Mouse (Mus musculus) intestine, embryonic 14.5 days (tissue): ENCODE measurements around the gene Top2b. TPM values are rescaled to one million over a fixed set of nuclear protein-coding genes. Genes with fewer than 3 reads are reported as not detected.
A peak's percentile ranks its signal among the peaks of the same experiment; 100 is the strongest.

Source experiments
- ATAC-seq: fragments of 200-750 bp; cut with Nextera tagmentation; replicated peaks from 2 replicates; pipeline ENCODE4 v1.8.0; 2017; ENCODE audit warnings: low read depth, moderate number of reproducible peaks, moderate TSS enrichment, moderate library complexity; ENCODE audit not compliant: low FRiP score, low TSS enrichment
- DNase-seq: peaks from one replicate; pipeline ENCODE4 v3.0.0-alpha.2; 2018; ENCODE audit warnings: low spot score
- H3K27ac ChIP-seq: fragments of 300-500 bp; sonication (generic); 2 replicates; pipeline ENCODE4 v1.5.1; 2014; ENCODE audit warnings: low read depth, mild to moderate bottlenecking, control low read depth
- H3K27me3 ChIP-seq: fragments of 300-500 bp; sonication (generic); replicated peaks from 2 replicates; pipeline ENCODE4 v1.6.1; 2014; ENCODE audit warnings: low read length, control low read depth; ENCODE audit not compliant: control insufficient read depth, insufficient read depth
- H3K36me3 ChIP-seq: fragments of 300-500 bp; sonication (generic); 2 replicates; pipeline ENCODE4 v1.6.1; 2014; ENCODE audit warnings: low read length, control low read depth; ENCODE audit not compliant: control insufficient read depth, insufficient read depth
- H3K4me1 ChIP-seq: fragments of 300-500 bp; sonication (generic); replicated peaks from 2 replicates; pipeline ENCODE4 v1.6.1; 2014; ENCODE audit warnings: low read length, control low read depth, mixed read lengths; ENCODE audit not compliant: control insufficient read depth, insufficient read depth
- H3K4me2 ChIP-seq: fragments of 300-500 bp; sonication (generic); 2 replicates; pipeline ENCODE4 v1.6.1; 2014; ENCODE audit warnings: low read length
- H3K4me3 ChIP-seq: fragments of 300-500 bp; sonication (generic); 2 replicates; pipeline ENCODE4 v1.5.1; 2014; ENCODE audit warnings: low read depth, low read length, control low read depth, mixed read lengths
- H3K9ac ChIP-seq: fragments of 300-500 bp; sonication (generic); 2 replicates; pipeline ENCODE4 v1.6.1; 2014; ENCODE audit warnings: mild to moderate bottlenecking, low read length
- H3K9me3 ChIP-seq: fragments of 300-500 bp; sonication (generic); 2 replicates; pipeline ENCODE4 v1.6.1; 2016; ENCODE audit warnings: low read length, control low read depth; ENCODE audit not compliant: control insufficient read depth
- WGBS: fragments of 180-500 bp; shearing (Covaris S2); extraction: QIAGEN DNeasy Blood & Tissue Kit; methylation state at CpG from one replicate; pipeline ENCODE4 v1.1.7; 2014; 5-methylcytosine and 5-hydroxymethylcytosine counted together
- polyA plus RNA-seq: library from polyadenylated mRNA; unstranded; fragments of >200 nt; fragmentation: Nextera tagmentation; extraction: Ambion mirVana; gene quantifications from 2 replicates; pipeline ENCODE4 v1.2.1, GENCODE M21; 2014

Top2b gene
- polyA plus RNA-seq, 1 experiment from 2014 or later = 62.7 TPM

DNA sequence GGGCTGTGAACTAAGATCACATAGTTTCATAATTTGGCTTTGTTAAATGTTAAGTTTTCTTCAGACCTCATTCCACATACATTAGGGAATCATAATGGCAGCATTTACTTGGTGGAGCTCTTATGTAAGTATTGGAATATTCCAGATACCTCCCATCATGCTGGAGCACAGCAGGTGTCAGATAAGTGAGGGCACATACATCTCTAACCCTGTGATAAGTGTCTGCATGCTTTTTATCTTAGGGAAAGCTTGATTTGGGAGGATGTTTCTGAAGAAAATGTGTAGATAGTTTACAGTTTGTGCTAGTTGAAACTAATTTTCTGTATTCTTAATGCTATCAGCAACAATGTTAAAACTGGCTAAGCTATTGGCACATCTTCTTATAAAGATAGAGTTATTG lies 8.2 kb downstream of the Top2b start:
- H3K4me1 ChIP-seq = no peaks in the 10 kb centered on the region
- H3K27ac ChIP-seq = no peak overlapping the region
- no peak for ATAC-seq
- no peaks in the 10 kb centered on the region for H3K9me3 ChIP-seq
- H3K27me3 ChIP-seq = no peaks in the 10 kb centered on the region
- no peak overlapping the region for H3K4me2 ChIP-seq
- H3K36me3 ChIP-seq = no peaks in the 10 kb centered on the region
- H3K9ac ChIP-seq = no peak overlapping the region
- no peak for DNase-seq
- no peak overlapping the region for H3K4me3 ChIP-seq

DNA sequence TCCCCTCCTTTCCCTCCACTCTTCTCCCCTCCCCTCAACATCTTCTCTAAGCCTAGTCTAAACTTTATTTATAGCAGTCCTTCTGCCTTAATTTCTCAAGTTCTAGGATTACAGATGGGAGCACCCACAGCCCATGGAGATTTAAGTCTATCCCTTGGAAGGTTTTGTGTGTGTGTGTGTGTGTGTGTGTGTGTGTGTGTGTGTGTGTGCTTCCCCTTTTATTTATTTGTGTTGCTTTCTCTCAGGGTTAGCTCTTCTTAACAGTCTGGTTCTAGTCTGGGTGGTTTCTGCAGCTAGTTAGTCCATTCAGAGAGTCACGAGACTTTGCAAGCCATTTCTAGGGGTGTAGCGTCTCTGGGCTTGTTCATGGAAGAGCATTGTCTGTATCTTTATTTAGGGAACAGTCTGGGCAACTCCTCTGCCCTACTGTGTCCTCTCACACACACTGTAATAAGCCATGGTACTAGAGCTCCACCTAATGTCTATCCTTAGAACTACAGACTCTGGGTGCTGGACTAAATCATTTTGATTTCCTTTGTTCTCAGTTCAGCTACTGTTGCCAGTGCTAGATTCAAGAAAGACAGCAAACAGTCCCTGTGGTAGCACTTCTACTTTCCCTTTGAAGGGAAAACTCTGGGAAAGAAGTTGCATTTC lies 15.1 kb downstream of the Top2b start:
- H3K4me2 ChIP-seq = no peak overlapping the region; the same call in 1 of the 2 replicates
- no peak overlapping the region for H3K9ac ChIP-seq
- ATAC-seq (peak; percentile 66; the same call in 1 of the 2 replicates), DNase-seq (peak; percentile 63)
- H3K27me3 ChIP-seq = no peaks in the 10 kb centered on the region
- no peaks in the 10 kb centered on the region for H3K9me3 ChIP-seq
- no peak overlapping the region for H3K4me3 ChIP-seq
- no peaks in the 10 kb centered on the region; the same call in 1 of the 2 replicates for H3K4me1 ChIP-seq
- no peak overlapping the region for H3K27ac ChIP-seq
- H3K36me3 ChIP-seq = peaks cover 11% of the 10 kb centered on the region
- 12% methylated on average over 2 of the region's 2 CpGs for WGBS

DNA sequence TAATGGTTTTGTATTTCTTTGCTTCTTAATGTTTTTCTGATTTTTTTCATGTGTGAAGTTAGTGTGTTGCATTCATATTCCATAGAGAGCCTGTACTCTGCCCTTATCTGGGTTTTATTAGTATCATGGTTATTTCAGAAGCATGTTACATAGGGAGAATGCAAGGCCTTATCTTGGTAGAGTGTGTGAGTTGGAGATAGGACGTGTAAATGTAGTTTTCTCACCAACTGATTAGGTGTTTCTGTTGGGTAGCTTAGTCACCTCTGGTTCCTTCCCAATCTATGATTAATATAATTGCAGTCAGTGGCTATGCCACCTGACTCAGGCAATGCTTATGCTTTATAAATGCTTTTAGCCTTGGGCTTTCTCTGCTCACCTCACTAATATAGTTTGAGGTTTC lies 19.8 kb downstream of the Top2b start:
- no peak for ATAC-seq
- H3K4me2 ChIP-seq = no peak overlapping the region
- 56% methylated on average over 1 of the region's 1 CpGs for WGBS

DNA sequence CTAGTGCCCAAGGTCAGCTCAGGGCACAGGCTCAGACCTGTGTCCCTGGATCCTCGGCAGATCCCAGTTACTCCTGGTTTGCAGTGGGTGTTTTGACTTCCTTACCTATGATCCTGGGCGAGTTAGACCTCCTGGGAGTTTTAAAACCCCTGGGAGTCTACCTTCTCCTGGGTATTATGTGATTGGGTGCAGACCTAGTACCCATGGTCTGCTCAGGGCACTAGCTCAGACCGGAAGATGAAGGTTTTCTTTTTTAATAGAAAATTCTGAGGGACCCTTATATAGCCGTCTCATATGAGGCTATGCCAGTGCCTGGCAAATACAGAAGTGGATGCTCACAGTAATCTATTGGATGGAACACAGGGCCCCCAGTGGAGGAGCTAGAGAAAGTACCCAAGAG lies 40.2 kb downstream of the Top2b start:
- peaks cover 51% of the 10 kb centered on the region for H3K36me3 ChIP-seq
- 95% methylated on average over 4 of the region's 4 CpGs for WGBS

More for the DNA sequence above, 19.8 kb downstream of the Top2b start:
- Histone ChIP-seq H3K27ac (no peak overlapping the region), H3K4me1 (no peaks in the 10 kb centered on the region; the same call in 1 of the 2 replicates), H3K9ac (no peak overlapping the region), H3K4me3 (no peak overlapping the region), H3K36me3 (peaks cover 31% of the 10 kb centered on the region), H3K27me3 (no peaks in the 10 kb centered on the region), H3K9me3 (no peaks in the 10 kb centered on the region)
- DNase-seq = no peak

DNA sequence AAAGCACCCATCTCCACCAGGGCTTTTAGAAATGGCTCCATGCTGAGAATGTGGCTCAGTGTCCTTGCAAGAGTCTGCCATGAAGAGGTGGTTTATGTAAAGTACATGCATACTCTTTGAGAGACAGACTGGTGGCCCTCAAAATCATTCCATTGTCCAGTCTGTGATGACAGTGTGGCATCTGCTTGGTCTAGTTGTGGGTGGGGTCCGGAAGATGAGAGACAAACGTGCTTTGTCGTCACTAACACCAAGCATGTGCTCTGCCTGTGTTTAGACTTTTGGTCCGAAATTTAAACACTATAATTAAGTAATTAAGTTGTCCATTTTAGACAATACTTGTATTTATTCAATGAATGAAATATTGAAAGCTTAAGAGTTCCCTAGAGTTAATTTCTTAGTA lies 49.2 kb downstream of the Top2b start:
- Histone ChIP-seq H3K36me3 (peaks cover 60% of the 10 kb centered on the region), H3K27me3 (no peaks in the 10 kb centered on the region), H3K4me3 (no peak overlapping the region), H3K4me2 (no peak overlapping the region), H3K27ac (no peak overlapping the region), H3K9ac (no peak overlapping the region), H3K4me1 (no peaks in the 10 kb centered on the region), H3K9me3 (no peaks in the 10 kb centered on the region)
- ATAC-seq (no peak), DNase-seq (no peak)
- 86% methylated on average over 4 of the region's 4 CpGs for WGBS

More for the DNA sequence above, 40.2 kb downstream of the Top2b start:
- no peaks in the 10 kb centered on the region for H3K27me3 ChIP-seq
- DNase-seq (no peak), ATAC-seq (no peak)
- no peak overlapping the region for H3K4me3 ChIP-seq
- no peak overlapping the region for H3K4me2 ChIP-seq
- no peaks in the 10 kb centered on the region for H3K9me3 ChIP-seq
- no peak overlapping the region for H3K9ac ChIP-seq
- no peak overlapping the region for H3K27ac ChIP-seq
- no peaks in the 10 kb centered on the region for H3K4me1 ChIP-seq

DNA sequence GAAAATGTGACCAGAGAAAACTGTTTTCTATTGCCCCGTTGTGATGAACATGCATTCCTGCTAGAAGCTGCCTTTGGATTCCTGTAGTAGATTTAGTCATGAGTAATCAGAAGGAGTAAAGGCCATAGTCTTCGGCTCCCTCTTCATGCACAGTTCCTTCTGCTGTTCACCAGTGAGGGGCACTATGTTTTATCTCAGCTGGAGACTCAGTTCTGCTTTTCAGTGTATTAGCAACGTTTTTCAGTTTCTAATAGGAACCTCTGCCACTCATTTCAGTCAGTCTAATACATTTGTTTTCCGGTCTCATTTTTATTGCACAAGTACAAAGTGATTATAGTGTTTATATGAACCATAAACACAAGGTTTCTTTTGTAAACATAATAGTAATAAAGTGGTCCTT lies 62.6 kb downstream of the Top2b start:
- ATAC-seq (no peak), DNase-seq (no peak)
- Histone ChIP-seq H3K4me1 (no peaks in the 10 kb centered on the region), H3K9ac (no peak overlapping the region), H3K9me3 (no peaks in the 10 kb centered on the region), H3K4me3 (no peak overlapping the region), H3K36me3 (peaks cover 84% of the 10 kb centered on the region), H3K4me2 (no peak overlapping the region), H3K27me3 (no peaks in the 10 kb centered on the region), H3K27ac (no peak overlapping the region)
- WGBS = 55% methylated on average over 4 of the region's 4 CpGs

DNA sequence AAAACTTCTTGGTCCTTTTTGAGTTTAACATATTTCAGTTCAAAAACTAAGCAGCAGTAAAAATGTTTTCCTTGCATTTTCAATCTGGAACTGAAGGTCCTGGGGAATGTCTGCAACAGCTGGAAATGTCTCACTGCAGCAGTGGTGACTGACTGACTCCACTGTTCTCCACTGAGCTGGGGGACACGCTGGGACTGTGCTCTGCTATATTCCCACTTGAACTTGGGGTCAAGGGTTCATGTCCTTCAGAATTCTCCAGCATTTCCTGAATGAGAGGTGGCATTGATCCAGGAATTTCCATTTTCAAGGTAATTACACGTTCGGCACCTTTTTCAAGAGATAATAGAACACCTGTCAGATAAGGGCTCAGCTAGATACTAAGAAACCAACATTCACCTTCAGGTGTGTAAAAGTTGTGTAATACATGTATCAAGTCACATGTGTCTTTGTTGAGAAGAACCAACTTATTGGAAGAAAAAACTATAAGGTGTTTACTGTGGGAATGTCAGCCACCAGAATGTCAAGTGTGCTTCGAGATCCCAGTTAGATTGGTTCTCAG lies 67.0 kb downstream of the Top2b start:
- H3K27me3 ChIP-seq = no peaks in the 10 kb centered on the region
- ATAC-seq = no peak
- no peak overlapping the region for H3K4me2 ChIP-seq
- DNase-seq = no peak
- H3K4me1 ChIP-seq = no peaks in the 10 kb centered on the region
- no peak overlapping the region for H3K4me3 ChIP-seq
- peaks cover 75% of the 10 kb centered on the region for H3K36me3 ChIP-seq
- H3K9ac ChIP-seq = no peak overlapping the region
- H3K27ac ChIP-seq = no peak overlapping the region
- H3K9me3 ChIP-seq = no peaks in the 10 kb centered on the region
- 70% methylated on average over 4 of the region's 4 CpGs for WGBS

DNA sequence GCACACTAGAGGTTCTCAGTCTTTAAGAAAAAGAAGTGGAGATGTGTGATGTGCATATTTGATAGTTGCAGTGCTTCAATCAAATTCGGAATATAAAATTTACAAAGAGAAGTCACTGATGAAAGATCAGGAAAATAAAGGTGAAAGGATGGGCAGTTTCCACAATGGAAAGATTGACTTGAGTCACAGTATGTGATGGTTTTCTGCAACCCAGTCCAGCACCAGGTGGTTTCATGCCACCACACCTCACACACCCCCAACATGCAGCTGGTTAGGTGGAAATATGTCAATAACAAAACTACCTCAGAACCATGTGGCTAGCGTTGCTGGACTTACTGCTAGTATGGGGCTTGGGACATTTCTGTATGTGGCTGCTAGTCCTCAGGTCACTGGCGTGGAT lies 67.6 kb downstream of the Top2b start:
- no peaks in the 10 kb centered on the region for H3K4me1 ChIP-seq
- H3K36me3 ChIP-seq = peaks cover 70% of the 10 kb centered on the region
- H3K4me2 ChIP-seq = no peak overlapping the region
- H3K27ac ChIP-seq = no peak overlapping the region
- no peak for DNase-seq
- H3K9ac ChIP-seq = no peak overlapping the region
- no peak for ATAC-seq
- no peaks in the 10 kb centered on the region for H3K9me3 ChIP-seq
- no peak overlapping the region for H3K4me3 ChIP-seq
- no peaks in the 10 kb centered on the region for H3K27me3 ChIP-seq
- WGBS = 82% methylated on average over 3 of the region's 3 CpGs

DNA sequence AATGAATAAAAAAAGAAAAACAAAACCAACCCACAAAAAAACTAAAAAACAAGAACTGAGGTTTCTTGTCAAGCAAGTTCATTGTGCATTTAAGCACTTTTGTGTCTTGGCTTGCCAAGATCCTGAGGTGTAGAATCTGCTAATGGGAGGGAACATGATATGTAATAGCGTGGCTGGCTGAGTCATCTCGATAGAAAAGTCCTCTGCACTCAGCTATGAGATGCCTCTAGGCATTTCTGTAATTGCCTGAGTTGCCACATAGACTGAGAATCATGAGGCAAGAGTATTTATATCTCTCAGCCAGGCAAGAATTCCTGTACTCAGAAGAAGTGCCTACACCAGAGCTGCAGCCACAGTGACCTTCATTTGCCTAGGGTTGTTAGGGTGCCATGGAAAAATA lies 68.2 kb downstream of the Top2b start:
- Histone ChIP-seq H3K4me3 (no peak overlapping the region), H3K36me3 (peaks cover 71% of the 10 kb centered on the region), H3K27ac (no peak overlapping the region), H3K9ac (no peak overlapping the region), H3K27me3 (no peaks in the 10 kb centered on the region), H3K4me2 (no peak overlapping the region), H3K9me3 (no peaks in the 10 kb centered on the region), H3K4me1 (no peaks in the 10 kb centered on the region)
- DNase-seq = no peak
- 79% methylated on average over 2 of the region's 2 CpGs for WGBS
- ATAC-seq = no peak
